Mouse (Mus musculus): ENCODE measurements around the gene Fgfr2.

Gene Fgfr2

DNA sequence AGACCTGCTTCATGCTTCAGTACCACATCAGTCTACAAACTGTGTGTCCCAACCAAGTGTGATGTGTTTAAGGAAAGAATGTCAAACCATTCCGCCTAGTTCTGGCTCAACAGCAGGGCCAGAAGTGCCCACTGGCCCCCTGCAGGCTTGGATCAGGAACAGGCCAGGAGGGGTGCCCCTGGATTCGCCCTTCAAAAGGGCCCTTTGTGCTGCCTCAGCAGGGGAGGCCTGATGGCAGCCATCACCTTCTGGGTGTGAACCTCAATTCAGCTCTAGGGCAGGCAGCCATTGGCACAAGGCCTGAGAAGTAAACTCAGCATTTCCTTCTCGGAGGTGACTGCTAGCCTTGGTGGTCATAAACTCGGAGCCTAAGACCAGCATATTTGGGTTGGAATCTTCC is 342.5 kb downstream of the Fgfr2 start:
- TF ChIP-seq GATA4 (IDR thresholded peaks at IDR 0.05; ENCODE audit: insufficient replicate concordance, low read length): no peak

GRCm38 (mm10) chr7:132778630-132779029 is 344.5 kb downstream of the Fgfr2 start:
- peak; percentile 81; the same call in 1 of the 2 replicates for TF ChIP-seq GATA4 (IDR thresholded peaks at IDR 0.05; ENCODE audit: insufficient replicate concordance, low read length)

DNA sequence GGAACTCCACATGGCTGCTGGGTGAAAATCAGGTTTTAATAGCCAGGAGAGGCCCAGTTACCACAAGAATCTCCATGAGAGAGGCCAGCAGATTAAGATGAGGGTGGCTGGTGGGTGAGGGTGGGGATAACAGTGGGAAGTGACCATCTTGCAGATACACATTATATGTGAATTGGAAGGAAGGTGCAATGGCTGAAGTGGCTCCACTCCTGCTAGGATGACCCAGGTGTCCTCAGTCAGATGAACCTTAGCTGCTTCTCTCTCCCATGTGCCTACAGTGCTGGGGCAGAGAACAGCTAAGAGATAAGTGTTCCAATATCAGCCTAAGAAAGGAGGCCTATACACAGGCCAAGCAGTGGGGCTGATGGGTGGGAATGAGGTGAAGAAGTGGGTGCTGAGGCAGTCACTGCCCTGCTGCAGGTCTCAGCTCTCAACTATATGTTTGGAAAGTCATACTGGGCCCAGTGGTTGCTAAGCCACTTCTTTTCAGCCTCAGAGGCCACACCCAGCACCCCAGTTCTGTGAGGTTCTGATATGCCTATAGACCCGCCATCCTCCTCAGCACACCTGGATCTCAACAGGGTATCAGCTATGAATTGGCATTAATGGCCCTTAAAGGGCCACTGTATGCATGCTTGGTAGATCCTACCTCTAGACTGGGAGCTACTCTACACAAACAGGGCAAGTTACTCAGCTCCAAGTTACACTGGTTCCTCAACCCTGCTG is 345.3 kb downstream of the Fgfr2 start:
- TF ChIP-seq GATA4 (IDR thresholded peaks at IDR 0.05; ENCODE audit: insufficient replicate concordance, low read length): no peak

DNA sequence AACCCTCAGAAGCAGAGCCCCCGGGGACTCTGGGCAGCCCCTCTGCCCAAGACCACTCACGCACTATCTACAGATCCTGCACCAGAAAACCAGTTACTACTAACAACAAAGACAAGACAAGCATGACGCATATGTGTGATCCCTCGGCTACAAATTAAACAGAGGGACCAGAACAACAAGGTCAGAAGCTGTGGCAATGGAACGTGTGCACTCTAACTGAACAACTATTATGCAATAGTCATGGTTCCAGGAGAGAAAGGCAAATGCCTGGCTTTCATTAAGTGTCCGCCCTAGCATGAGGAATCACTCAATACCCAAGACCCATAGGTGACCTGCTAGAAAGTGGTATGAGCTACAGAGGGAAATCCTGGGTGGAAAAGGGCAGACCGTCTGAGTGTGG is 346.0 kb downstream of the Fgfr2 start:
- TF ChIP-seq GATA4 (IDR thresholded peaks at IDR 0.05; ENCODE audit: insufficient replicate concordance, low read length): no peak

DNA sequence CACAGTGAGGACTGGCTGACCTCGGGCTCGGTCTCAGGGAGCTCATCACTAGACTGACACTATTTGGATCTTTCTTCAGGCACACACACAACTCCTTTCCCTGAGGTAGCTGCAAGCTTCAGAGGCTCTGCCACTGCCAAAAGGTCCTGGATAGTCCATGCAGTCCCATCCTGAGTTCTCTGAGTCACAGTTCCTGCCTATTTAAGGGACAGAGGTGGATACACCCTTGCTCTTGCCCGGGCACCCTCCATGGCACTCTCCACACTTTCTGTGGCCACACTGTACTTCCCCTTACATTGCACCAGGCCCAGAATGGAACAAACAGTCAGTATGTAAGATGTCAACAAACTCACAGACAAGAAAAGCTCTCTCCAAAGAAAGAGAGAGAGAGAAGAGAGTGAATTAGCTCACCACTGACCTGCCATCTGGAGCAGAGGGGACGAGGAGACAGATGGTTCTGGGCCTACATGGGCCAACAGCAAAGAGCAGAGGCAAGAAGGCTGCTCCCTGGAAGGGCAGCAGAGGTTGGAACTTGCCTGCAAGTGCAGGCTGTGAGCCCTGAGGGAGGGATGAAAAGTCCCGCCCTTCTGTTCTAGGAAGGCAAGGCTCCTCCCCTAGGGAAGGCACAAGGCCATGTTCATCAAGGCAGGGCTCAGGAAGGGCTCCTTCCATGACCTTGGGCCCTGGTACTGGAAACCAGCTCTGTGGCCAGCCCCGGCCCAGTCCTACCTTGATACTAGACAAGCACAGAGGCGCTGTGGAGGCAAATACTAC is 346.6 kb downstream of the Fgfr2 start:
- no peak for TF ChIP-seq GATA4 (IDR thresholded peaks at IDR 0.05; ENCODE audit: insufficient replicate concordance, low read length)

DNA sequence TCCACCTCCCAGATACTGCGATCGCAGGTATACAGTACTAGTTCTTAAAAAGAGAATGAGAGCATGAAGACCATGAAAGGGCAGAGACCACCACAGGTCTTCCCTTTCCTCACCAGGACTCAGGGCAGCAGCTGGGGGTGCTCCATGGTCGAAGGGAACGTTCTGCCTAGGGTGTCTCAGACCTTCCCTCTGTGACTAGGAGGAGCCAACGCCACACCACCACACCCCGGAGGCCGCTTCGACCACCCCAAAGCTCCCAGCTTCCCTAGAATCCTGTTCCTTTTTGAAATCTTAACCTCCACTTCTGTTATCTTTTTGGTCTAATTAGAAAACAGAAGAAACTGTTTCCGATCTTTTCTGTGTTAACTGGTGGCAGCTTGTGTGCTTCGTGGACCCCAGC is 347.2 kb downstream of the Fgfr2 start:
- no peak for TF ChIP-seq GATA4 (IDR thresholded peaks at IDR 0.05; ENCODE audit: insufficient replicate concordance, low read length)

GRCm38 (mm10) chr7:132775333-132775732 is 347.8 kb downstream of the Fgfr2 start:
- TF ChIP-seq GATA4 (IDR thresholded peaks at IDR 0.05; ENCODE audit: insufficient replicate concordance, low read length): no peak

DNA sequence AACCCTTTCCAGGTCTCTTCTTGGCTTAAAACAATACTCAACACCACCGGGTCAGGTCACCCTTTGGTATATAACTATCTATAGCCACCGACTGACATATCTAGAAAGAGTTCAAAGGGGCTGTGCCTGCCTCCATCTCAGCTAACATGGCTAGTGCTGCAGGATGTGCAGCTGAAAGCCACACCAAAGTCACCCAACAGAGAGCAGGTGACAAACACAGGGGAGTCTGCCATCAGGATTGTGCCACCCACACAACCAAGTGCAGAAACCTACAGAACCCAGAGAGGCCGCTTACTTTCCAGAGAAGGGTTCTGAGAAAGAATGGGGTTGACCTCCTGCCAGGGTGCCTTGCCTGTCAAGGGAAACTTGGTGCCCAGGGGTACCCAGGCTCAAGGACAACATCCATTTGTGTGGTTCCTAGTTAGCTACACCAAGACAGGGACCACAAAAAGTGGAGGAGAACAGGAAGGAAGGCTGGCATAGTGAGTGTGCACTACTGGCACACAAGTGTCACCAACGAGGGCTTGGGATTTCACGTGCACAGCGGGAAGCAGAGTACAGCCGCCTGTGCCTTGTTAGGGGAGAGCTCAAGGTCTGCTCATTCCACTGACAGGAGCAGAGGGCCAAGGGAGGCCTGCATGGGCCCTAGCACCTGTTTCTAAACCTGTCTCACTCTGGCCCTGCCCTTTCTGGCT is 350.0 kb downstream of the Fgfr2 start:
- TF ChIP-seq GATA4 (IDR thresholded peaks at IDR 0.05; ENCODE audit: insufficient replicate concordance, low read length): no peak

GRCm38 (mm10) chr7:132772440-132772839 is 350.7 kb downstream of the Fgfr2 start:
- no peak for TF ChIP-seq GATA4 (IDR thresholded peaks at IDR 0.05; ENCODE audit: insufficient replicate concordance, low read length)

DNA sequence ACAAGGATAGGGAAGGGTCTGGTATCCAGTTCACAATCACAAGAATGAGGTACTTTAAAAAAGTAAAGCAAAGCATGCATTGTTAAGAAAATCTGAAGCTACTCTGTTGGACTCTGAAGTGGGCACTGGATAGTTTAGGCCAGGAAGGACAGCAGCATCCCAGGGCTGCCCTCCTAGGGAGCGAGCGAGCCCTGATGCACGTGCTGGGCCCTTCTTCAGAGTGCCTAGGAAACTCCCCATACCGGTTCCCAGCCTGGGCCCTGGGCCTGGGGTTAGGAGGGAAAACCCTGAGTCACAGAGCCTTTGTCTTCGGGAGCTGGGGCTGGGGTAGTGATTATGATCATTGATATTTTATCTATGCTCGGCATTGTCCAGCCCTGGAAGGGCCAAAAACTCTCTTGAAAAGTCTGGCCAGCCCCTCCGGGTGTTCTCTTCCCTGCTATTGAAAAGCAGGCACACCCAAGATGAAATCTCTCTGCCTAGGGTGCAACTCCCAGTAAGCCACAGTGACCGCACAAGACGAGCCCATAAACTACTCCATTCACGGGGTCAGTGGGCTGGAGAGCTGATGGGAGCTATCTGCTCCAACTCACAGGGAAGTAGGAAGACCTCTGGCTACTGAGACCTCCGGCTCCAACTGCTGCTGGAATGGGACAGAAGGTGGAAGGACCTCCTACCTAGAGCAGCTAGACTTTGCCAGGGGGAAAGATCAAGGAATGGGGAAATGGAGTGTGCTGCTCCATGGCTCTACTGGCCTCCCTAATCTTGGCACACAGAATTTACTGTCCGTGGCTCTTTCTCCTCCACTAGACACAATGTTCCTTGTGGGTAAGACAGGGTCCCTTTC is 354.4 kb downstream of the Fgfr2 start:
- no peak for TF ChIP-seq GATA4 (IDR thresholded peaks at IDR 0.05; ENCODE audit: insufficient replicate concordance, low read length)

- no peak for TF ChIP-seq GATA4 (IDR thresholded peaks at IDR 0.05; ENCODE audit: insufficient replicate concordance, low read length)
Observed at GRCm38 (mm10) chr7:132767999-132768370, 355.2 kb downstream of the Fgfr2 start.

DNA sequence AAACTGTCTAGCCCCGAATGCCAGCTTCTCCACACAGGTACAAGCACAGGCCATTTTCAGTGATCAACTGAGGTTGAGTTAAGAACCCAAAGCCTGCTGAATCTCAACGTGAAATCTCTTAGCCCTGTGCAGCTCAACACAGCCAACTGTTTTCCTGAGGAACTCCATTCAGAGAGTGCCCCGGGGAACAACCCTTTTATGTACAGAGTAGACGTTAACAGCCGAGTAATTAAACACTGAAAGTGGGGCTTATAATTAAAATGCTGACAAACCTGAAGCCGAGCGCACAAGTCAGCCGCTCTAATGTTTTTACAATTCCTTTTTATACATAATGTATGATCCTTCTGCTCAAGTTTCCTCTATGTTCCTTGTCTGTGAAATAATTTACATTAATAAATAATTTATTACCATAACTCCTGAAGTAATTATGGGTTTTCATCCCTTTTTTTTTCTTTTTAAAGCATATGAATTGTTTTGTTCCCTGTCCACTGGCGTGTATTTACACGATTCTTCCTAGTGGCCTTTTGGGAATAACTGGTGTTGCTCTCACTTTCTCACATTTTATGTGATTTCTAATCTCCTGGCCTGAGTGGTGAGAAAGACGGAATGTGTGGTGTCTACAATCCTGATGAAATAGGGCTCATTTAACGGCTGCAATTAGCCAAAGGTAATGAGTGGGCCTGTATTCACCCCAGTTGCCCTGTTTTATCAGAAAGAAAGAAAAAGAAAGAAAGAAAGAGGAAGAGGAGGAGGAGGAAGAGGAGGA is 355.7 kb downstream of the Fgfr2 start:
- TF ChIP-seq GATA4 (IDR thresholded peaks at IDR 0.05; ENCODE audit: insufficient replicate concordance, low read length): no peak

GRCm38 (mm10) chr7:132766235-132766871 is 356.8 kb downstream of the Fgfr2 start:
- no peak for TF ChIP-seq GATA4 (IDR thresholded peaks at IDR 0.05; ENCODE audit: insufficient replicate concordance, low read length)

DNA sequence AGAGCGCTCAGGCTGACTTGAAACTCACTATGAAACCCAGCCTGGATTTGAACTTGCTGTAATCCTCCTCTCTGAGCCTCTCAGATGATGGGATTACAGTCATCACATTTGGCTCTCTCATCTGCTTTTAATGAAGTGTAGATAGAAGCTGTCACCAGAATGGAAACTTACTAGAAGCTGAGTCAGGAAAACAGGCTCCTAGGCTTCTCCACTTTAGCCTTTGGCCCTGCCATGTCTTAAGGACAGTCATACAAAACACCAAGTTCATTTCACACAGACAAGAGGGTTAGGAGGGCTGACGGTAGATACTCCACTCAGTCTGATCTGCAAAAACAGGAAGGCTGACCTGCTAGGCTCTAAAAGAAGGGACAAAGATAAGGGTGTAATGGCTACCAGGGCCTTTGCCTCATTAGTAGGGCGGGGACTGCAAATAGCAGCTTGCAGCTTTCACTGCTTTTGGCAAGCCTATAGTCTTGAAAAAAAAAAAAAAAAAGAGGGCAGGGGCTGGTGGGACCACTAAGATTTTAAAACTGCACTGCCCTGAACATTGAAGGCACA is 357.4 kb downstream of the Fgfr2 start:
- peak; percentile 95 for TF ChIP-seq GATA4 (IDR thresholded peaks at IDR 0.05; ENCODE audit: insufficient replicate concordance, low read length)
